Mouse (Mus musculus): ENCODE measurements at regions not wholly inside any gene's neighbourhood (a gene's known extent, or its start where the extent isn't known, plus 50 kb on each side); places are given as distances from the start of the nearest gene placed in this dataset.

- WGBS = 60% methylated on average over 12 of the region's 12 CpGs
- H3K36me3 ChIP-seq (ENCODE audit: control insufficient read depth, insufficient read depth, low read length) = no peaks in the 10 kb centered on the region
- H3K4me1 ChIP-seq (ENCODE audit: control insufficient read depth, insufficient read depth, low read length) = no peaks in the 10 kb centered on the region
- H3K27ac ChIP-seq (replicated peaks; ENCODE audit: low read depth, low read length) = no peak overlapping the region
- no peak for DNase-seq (ENCODE audit: low spot score)
- no peak for ATAC-seq (ENCODE audit: insufficient number of reproducible peaks, low FRiP score, low TSS enrichment, low read depth)
- H3K4me2 ChIP-seq (ENCODE audit: low read depth, severe bottlenecking) = no peak overlapping the region
- no peaks in the 10 kb centered on the region for H3K27me3 ChIP-seq (ENCODE audit: control insufficient read depth, insufficient read depth, low read length)
- no peak overlapping the region for H3K9ac ChIP-seq (ENCODE audit: low read length)
- no peaks in the 10 kb centered on the region for H3K9me3 ChIP-seq (ENCODE audit: control insufficient read depth, low read length)
- H3K4me3 ChIP-seq (ENCODE audit: low read depth, low read length) = no peak overlapping the region
Observed at GRCm38 (mm10) chr2:106256012-106256411, 252.7 kb upstream of the Dnajc24 start.

- Histone ChIP-seq H3K27me3 (ENCODE audit: control insufficient read depth, insufficient read depth, low read length) (no peaks in the 10 kb centered on the region), H3K27ac (replicated peaks; ENCODE audit: low read depth, low read length) (no peak overlapping the region), H3K36me3 (ENCODE audit: control insufficient read depth, insufficient read depth, low read length) (no peaks in the 10 kb centered on the region), H3K9me3 (ENCODE audit: control insufficient read depth, low read length) (no peaks in the 10 kb centered on the region), H3K4me2 (ENCODE audit: low read depth, severe bottlenecking) (no peak overlapping the region), H3K9ac (ENCODE audit: low read length) (no peak overlapping the region), H3K4me3 (ENCODE audit: low read depth, low read length) (no peak overlapping the region), H3K4me1 (ENCODE audit: control insufficient read depth, insufficient read depth, low read length) (no peaks in the 10 kb centered on the region)
- no peak for DNase-seq (ENCODE audit: low spot score)
- 72% methylated on average over 4 of the region's 4 CpGs for WGBS
- ATAC-seq (ENCODE audit: insufficient number of reproducible peaks, low FRiP score, low TSS enrichment, low read depth) = no peak
Observed at GRCm38 (mm10) chr2:106234358-106234757, 231.0 kb upstream of the Dnajc24 start.

GRCm38 (mm10) chr2:106231136-106231535 lies 227.8 kb upstream of the Dnajc24 start:
- H3K4me2 ChIP-seq (ENCODE audit: low read depth, severe bottlenecking) = no peak overlapping the region
- no peaks in the 10 kb centered on the region for H3K27me3 ChIP-seq (ENCODE audit: control insufficient read depth, insufficient read depth, low read length)
- H3K9me3 ChIP-seq (ENCODE audit: control insufficient read depth, low read length) = no peaks in the 10 kb centered on the region
- H3K9ac ChIP-seq (ENCODE audit: low read length) = no peak overlapping the region
- no peaks in the 10 kb centered on the region for H3K4me1 ChIP-seq (ENCODE audit: control insufficient read depth, insufficient read depth, low read length)
- no peak overlapping the region for H3K4me3 ChIP-seq (ENCODE audit: low read depth, low read length)
- H3K36me3 ChIP-seq (ENCODE audit: control insufficient read depth, insufficient read depth, low read length) = no peaks in the 10 kb centered on the region
- H3K27ac ChIP-seq (replicated peaks; ENCODE audit: low read depth, low read length) = no peak overlapping the region
- no peak for DNase-seq (ENCODE audit: low spot score)
- ATAC-seq (ENCODE audit: insufficient number of reproducible peaks, low FRiP score, low TSS enrichment, low read depth) = no peak
- WGBS = 89% methylated on average over 5 of the region's 5 CpGs

- no peak overlapping the region for H3K27ac ChIP-seq (replicated peaks; ENCODE audit: low read depth, low read length)
- no peaks in the 10 kb centered on the region for H3K4me1 ChIP-seq (ENCODE audit: control insufficient read depth, insufficient read depth, low read length)
- no peaks in the 10 kb centered on the region for H3K36me3 ChIP-seq (ENCODE audit: control insufficient read depth, insufficient read depth, low read length)
- DNase-seq (ENCODE audit: low spot score) (no peak), ATAC-seq (ENCODE audit: insufficient number of reproducible peaks, low FRiP score, low TSS enrichment, low read depth) (no peak)
- no peaks in the 10 kb centered on the region for H3K27me3 ChIP-seq (ENCODE audit: control insufficient read depth, insufficient read depth, low read length)
- no peak overlapping the region for H3K9ac ChIP-seq (ENCODE audit: low read length)
- H3K9me3 ChIP-seq (ENCODE audit: control insufficient read depth, low read length) = no peaks in the 10 kb centered on the region
- H3K4me3 ChIP-seq (ENCODE audit: low read depth, low read length) = no peak overlapping the region
- no peak overlapping the region for H3K4me2 ChIP-seq (ENCODE audit: low read depth, severe bottlenecking)
- 82% methylated on average over 3 of the region's 3 CpGs for WGBS
Observed at GRCm38 (mm10) chr2:106230021-106230420, 226.7 kb upstream of the Dnajc24 start.

- no peaks in the 10 kb centered on the region for H3K36me3 ChIP-seq (ENCODE audit: control insufficient read depth, insufficient read depth, low read length)
- H3K4me1 ChIP-seq (ENCODE audit: control insufficient read depth, insufficient read depth, low read length) = no peaks in the 10 kb centered on the region
- ATAC-seq (ENCODE audit: insufficient number of reproducible peaks, low FRiP score, low TSS enrichment, low read depth) (no peak), DNase-seq (ENCODE audit: low spot score) (no peak)
- H3K4me3 ChIP-seq (ENCODE audit: low read depth, low read length) = no peak overlapping the region
- no peaks in the 10 kb centered on the region for H3K27me3 ChIP-seq (ENCODE audit: control insufficient read depth, insufficient read depth, low read length)
- no peak overlapping the region for H3K9ac ChIP-seq (ENCODE audit: low read length)
- H3K4me2 ChIP-seq (ENCODE audit: low read depth, severe bottlenecking) = no peak overlapping the region
- H3K27ac ChIP-seq (replicated peaks; ENCODE audit: low read depth, low read length) = no peak overlapping the region
- 57% methylated on average over 1 of the region's 1 CpGs for WGBS
- H3K9me3 ChIP-seq (ENCODE audit: control insufficient read depth, low read length) = no peaks in the 10 kb centered on the region
Observed at GRCm38 (mm10) chr2:106228249-106228648, 224.9 kb upstream of the Dnajc24 start.

DNA sequence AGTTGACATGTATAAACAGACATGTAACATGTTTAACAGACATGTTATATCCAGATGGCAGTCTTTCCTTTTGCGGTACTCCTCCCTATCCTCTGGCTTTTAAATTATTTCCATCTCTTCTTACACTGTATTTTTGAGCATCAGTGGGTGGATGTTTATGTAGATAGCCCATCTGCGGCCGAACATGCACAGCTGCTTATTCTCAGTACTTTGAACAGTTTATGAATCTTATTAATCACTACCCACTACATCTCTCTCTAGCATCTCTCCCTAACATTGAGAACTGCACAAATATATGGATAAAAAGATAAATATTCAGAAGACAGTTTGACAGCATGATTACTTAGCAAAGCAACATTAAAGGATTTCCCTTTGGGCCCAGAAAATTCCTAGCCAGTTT lies 212.8 kb upstream of the Dnajc24 start:
- DNase-seq (ENCODE audit: low spot score) = no peak

DNA sequence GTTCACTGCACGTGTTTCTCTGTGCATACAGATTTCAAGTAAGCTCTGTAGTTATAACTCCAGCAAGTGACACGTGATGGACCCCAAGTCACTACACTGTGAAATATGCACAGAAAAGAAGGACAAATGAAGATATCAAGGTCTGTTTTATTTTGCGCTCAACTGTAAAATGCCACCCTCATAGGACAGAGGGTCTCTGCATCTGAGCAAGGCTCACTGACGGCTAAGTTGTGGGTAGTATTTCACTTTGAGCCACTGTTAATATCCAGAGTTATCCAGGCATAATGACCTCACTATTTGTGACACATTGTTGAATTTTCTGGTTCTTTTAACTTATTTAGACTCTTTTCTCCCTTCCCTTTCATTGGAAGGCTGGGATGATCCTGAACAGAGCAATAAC lies 210.4 kb upstream of the Dnajc24 start:
- WGBS = 85% methylated on average over 4 of the region's 4 CpGs
- no peak overlapping the region for H3K27ac ChIP-seq (replicated peaks; ENCODE audit: low read depth, low read length)

More for the DNA sequence above, 212.8 kb upstream of the Dnajc24 start:
- Histone ChIP-seq H3K27ac (replicated peaks; ENCODE audit: low read depth, low read length) (no peak overlapping the region), H3K4me2 (ENCODE audit: low read depth, severe bottlenecking) (no peak overlapping the region), H3K4me3 (ENCODE audit: low read depth, low read length) (no peak overlapping the region), H3K27me3 (ENCODE audit: control insufficient read depth, insufficient read depth, low read length) (no peaks in the 10 kb centered on the region), H3K36me3 (ENCODE audit: control insufficient read depth, insufficient read depth, low read length) (no peaks in the 10 kb centered on the region), H3K9me3 (ENCODE audit: control insufficient read depth, low read length) (no peaks in the 10 kb centered on the region), H3K9ac (ENCODE audit: low read length) (no peak overlapping the region), H3K4me1 (ENCODE audit: control insufficient read depth, insufficient read depth, low read length) (no peaks in the 10 kb centered on the region)
- whole genome bisulfite sequencing = 95% methylated on average over 3 of the region's 3 CpGs
- ATAC-seq (ENCODE audit: insufficient number of reproducible peaks, low FRiP score, low TSS enrichment, low read depth) = no peak

GRCm38 (mm10) chr2:106210773-106211172 lies 207.4 kb upstream of the Dnajc24 start:
- Histone ChIP-seq H3K27me3 (ENCODE audit: control insufficient read depth, insufficient read depth, low read length) (no peaks in the 10 kb centered on the region), H3K4me2 (ENCODE audit: low read depth, severe bottlenecking) (no peak overlapping the region), H3K9me3 (ENCODE audit: control insufficient read depth, low read length) (no peaks in the 10 kb centered on the region), H3K9ac (ENCODE audit: low read length) (no peak overlapping the region), H3K4me1 (ENCODE audit: control insufficient read depth, insufficient read depth, low read length) (no peaks in the 10 kb centered on the region), H3K27ac (replicated peaks; ENCODE audit: low read depth, low read length) (no peak overlapping the region), H3K4me3 (ENCODE audit: low read depth, low read length) (no peak overlapping the region), H3K36me3 (ENCODE audit: control insufficient read depth, insufficient read depth, low read length) (no peaks in the 10 kb centered on the region)
- DNase-seq (ENCODE audit: low spot score) (no peak), ATAC-seq (ENCODE audit: insufficient number of reproducible peaks, low FRiP score, low TSS enrichment, low read depth) (no peak)
- WGBS = 67% methylated on average over 1 of the region's 1 CpGs

More for the DNA sequence above, 210.4 kb upstream of the Dnajc24 start:
- no peaks in the 10 kb centered on the region for H3K27me3 ChIP-seq (ENCODE audit: control insufficient read depth, insufficient read depth, low read length)
- no peak overlapping the region for H3K9ac ChIP-seq (ENCODE audit: low read length)
- no peaks in the 10 kb centered on the region for H3K36me3 ChIP-seq (ENCODE audit: control insufficient read depth, insufficient read depth, low read length)
- ATAC-seq (ENCODE audit: insufficient number of reproducible peaks, low FRiP score, low TSS enrichment, low read depth) (no peak), DNase-seq (ENCODE audit: low spot score) (no peak)
- no peaks in the 10 kb centered on the region for H3K9me3 ChIP-seq (ENCODE audit: control insufficient read depth, low read length)
- no peak overlapping the region for H3K4me3 ChIP-seq (ENCODE audit: low read depth, low read length)
- no peaks in the 10 kb centered on the region for H3K4me1 ChIP-seq (ENCODE audit: control insufficient read depth, insufficient read depth, low read length)
- no peak overlapping the region for H3K4me2 ChIP-seq (ENCODE audit: low read depth, severe bottlenecking)

DNA sequence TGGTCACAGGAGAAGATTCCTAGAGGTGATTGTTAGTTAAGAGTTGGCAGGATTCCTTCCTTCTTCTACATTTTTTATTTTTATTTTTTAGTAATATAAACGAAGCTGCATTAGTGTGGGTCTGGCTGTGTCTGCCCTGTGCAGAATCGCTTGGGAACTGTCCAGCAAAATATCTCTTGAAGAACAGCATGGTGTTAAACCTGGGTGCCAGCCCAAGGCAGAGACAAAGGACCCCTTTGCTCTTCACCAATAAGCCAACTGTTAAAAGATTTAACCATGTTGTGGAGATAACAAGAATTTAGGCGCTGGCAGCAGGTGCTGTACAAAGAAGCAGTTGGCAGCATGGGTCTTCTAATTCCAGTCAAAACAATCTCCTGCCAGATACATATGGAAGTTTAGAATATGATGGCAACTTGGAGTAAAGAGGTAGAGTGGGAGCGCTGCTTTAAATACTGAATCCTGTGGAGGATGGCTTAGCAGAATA lies 205.5 kb upstream of the Dnajc24 start:
- ATAC-seq (ENCODE audit: insufficient number of reproducible peaks, low FRiP score, low TSS enrichment, low read depth) (no peak), DNase-seq (ENCODE audit: low spot score) (no peak)
- Histone ChIP-seq H3K36me3 (ENCODE audit: control insufficient read depth, insufficient read depth, low read length) (no peaks in the 10 kb centered on the region), H3K9ac (ENCODE audit: low read length) (no peak overlapping the region), H3K9me3 (ENCODE audit: control insufficient read depth, low read length) (no peaks in the 10 kb centered on the region), H3K4me2 (ENCODE audit: low read depth, severe bottlenecking) (no peak overlapping the region), H3K27ac (replicated peaks; ENCODE audit: low read depth, low read length) (no peak overlapping the region), H3K4me3 (ENCODE audit: low read depth, low read length) (no peak overlapping the region), H3K4me1 (ENCODE audit: control insufficient read depth, insufficient read depth, low read length) (no peaks in the 10 kb centered on the region), H3K27me3 (ENCODE audit: control insufficient read depth, insufficient read depth, low read length) (no peaks in the 10 kb centered on the region)
- WGBS = 76% methylated on average over 4 of the region's 4 CpGs

Data from limb, embryonic 11.5 days (tissue).